29 mouse cellular contexts compared by ENCODE assay signal in the genomic region with DNA sequence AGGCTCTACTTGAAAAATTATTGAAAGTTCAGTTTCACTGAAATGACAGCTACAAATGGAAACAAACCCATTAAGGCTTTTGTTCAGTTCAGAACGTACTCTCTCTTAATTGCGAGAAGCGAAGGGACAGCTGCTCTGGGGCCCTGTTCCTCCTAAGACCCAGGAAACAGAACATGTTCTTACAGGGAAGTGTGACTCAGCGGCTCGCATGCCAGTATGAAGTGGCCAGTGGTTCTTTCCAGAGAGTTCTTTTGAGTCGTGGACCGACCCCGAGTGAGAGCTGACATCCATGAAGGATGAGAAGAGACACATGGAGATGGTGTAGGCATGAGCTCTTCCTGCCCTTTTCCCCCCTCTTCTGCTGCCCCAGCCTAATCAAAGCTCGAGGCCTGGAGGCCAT. TPM values are rescaled to one million over a fixed set of nuclear protein-coding genes. Genes with fewer than 3 reads are reported as not detected.
DNase-seq lines count a peak whose midpoint lies in the region; TF ChIP-seq lines count a peak whose summit lies in the region.
"Had no signal": no experiment of that assay in that cellular context is flagged by ENCODE, and none has a peak within 500 bp of the region (broad histone marks: within the 10 kb centered on the region; RNA-seq: fewer than 3 reads in every experiment).

No protein-coding gene starts in this region.

- no peak for DNase-seq in cerebellum, adult 2 months
- no peak for DNase-seq in cerebellum, adult 9-11 months
- DNase-seq in urinary bladder, postnatal 14 days (ENCODE audit: low spot score) = peak; percentile 66
- no peak for DNase-seq in urinary bladder, adult 2 months (ENCODE audit: low spot score)
- DNase-seq in NIH3T3 (ENCODE audit: low read depth) = peak; percentile 43
- no peak for DNase-seq in left cerebral cortex, postnatal 25 days (ENCODE audit: low spot score in 2 of 2)
- DNase-seq: adrenal gland, postnatal 10 days; adrenal gland, postnatal 36 days; B cell, adult 2 months; cerebellum, adult 18-20 months; cerebellum, postnatal 10 days; cerebellum, postnatal 36 days; embryo, embryonic 11 days; gastrocnemius, postnatal 25 days; heart, adult 2 months; heart, postnatal 14 days; heart, postnatal 4 days had no signal

- H3K4me3 ChIP-seq in cerebellum, adult 2 months (replicated peaks; ENCODE audit: insufficient read depth, low read depth, low read length) = no peak overlapping the region
- H3K4me3 ChIP-seq: embryonic facial prominence, embryonic 10.5 days; embryonic facial prominence, embryonic 13.5 days; erythroblast, embryonic 14.5 days; forebrain, embryonic 12.5 days; forebrain, embryonic 15.5 days; heart, adult 2 months; heart, embryonic 10.5 days; heart, embryonic 13.5 days had no signal

- TF ChIP-seq CTCF in cerebellum, adult 2 months (IDR thresholded peaks at IDR 0.05; ENCODE audit: borderline replicate concordance, insufficient read depth, low read depth, low read length) = no peak

- intact Hi-C loops in left cerebral cortex, postnatal 25 days (cut with DNase I) = no loop called here

- no peak for TF ChIP-seq POLR2A in cerebellum, adult 2 months (IDR thresholded peaks at IDR 0.05; ENCODE audit: borderline replicate concordance, insufficient read depth, low read length)

- no peaks in the 10 kb centered on the region for H3K4me1 ChIP-seq in cerebellum, adult 2 months (ENCODE audit: control insufficient read depth, insufficient read depth, low read length)
- H3K4me1 ChIP-seq: embryonic facial prominence, embryonic 13.5 days; forebrain, embryonic 12.5 days; forebrain, embryonic 15.5 days had no signal

- 0 out of 2 replicates have a peak overlapping the region, but pooled peaks have one; percentile 7 for H3K27ac ChIP-seq in cerebellum, adult 2 months (ENCODE audit: insufficient read depth, low read length)
- H3K27ac ChIP-seq: embryonic facial prominence, embryonic 10.5 days; embryonic facial prominence, embryonic 13.5 days; forebrain, embryonic 12.5 days; forebrain, embryonic 15.5 days; heart, adult 2 months; heart, embryonic 10.5 days; heart, embryonic 13.5 days; hindbrain, embryonic 14.5 days; hindbrain, postnatal 0 days had no signal

- H3K27me3 ChIP-seq in cerebellum, adult 2 months (ENCODE audit: control insufficient read depth, insufficient read depth, low read length) = no peaks in the 10 kb centered on the region
- H3K27me3 ChIP-seq: forebrain, embryonic 15.5 days had no signal

- 93% methylated on average over 9 of the region's 9 CpGs for WGBS in cerebellum, adult 2 months

RNA-seq across cellular contexts. Expression of gene Fa2h, which starts 23.9 kb away (rescaled TPM):
- 93.9 and 107 TPM in 2 replicates for polyA plus RNA-seq in cerebellum, adult 2 months (2012; rRNA removed)
- polyA plus RNA-seq in urinary bladder, adult 2 months (2012; rRNA removed) = 38.4 and 47.1 TPM in 2 replicates
- total RNA-seq in left cerebral cortex, postnatal 25 days (2021) = 10 to 100 TPM; 22.3 to 28.8 TPM
- total RNA-seq: granulocyte monocyte progenitor cell, adult 5-6 weeks; MEL had no signal
- polyA plus RNA-seq: embryonic facial prominence, embryonic 10.5 days; erythroblast, embryonic 14.5 days; forebrain, embryonic 12.5 days; forebrain, embryonic 15.5 days; heart, embryonic 10.5 days; heart, embryonic 13.5 days; hindbrain, embryonic 11.5 days had no signal

RNA-seq across cellular contexts. Expression of gene Mlkl, which starts 31.7 kb away (rescaled TPM):
- 0.32 and 0.43 TPM in 2 replicates for polyA plus RNA-seq in cerebellum, adult 2 months (2012; rRNA removed)
- 10.0 and 10.6 TPM in 2 replicates for polyA plus RNA-seq in urinary bladder, adult 2 months (2012; rRNA removed)
- total RNA-seq in left cerebral cortex, postnatal 25 days (2021) = under 1 TPM; 0.30 to 0.41 TPM

Comparison
In these comparisons a context has a peak if more than half of its experiments do, and no peak if none do; other contexts are left out.
1. DNase-seq: peak in urinary bladder, postnatal 14 days (single experiment) and NIH3T3 (single experiment); none in cerebellum, adult 2 months (0 of 2), cerebellum, adult 9-11 months (single experiment), urinary bladder, adult 2 months (single experiment) and left cerebral cortex, postnatal 25 days (0 of 2).